Mouse (Mus musculus): ENCODE results near the gene Fbxw11.

- no peak for TF ChIP-seq CTCF (IDR thresholded peaks at IDR 0.05; ENCODE audit: borderline replicate concordance, control insufficient read depth, extremely low read depth, insufficient read depth, low read length, poor library complexity)
- TF ChIP-seq POLR2A (IDR thresholded peaks at IDR 0.05; ENCODE audit: control insufficient read depth, extremely low read depth, insufficient read depth, low read length, poor library complexity) = no peak
These were observed 8.5 kb downstream of the Fbxw11 start for GRCm38 (mm10) chr11:32650893-32651590.

Measured in thymus, adult 2 months (tissue).